ENCODE assay signal across 8 mouse cellular contexts in genomic region chr1:132040201-132040621, GRCm38 (mm10). TPM values are rescaled to one million over a fixed set of nuclear protein-coding genes. Genes with fewer than 3 reads are reported as not detected.
A peak's percentile ranks its signal among the peaks of the same experiment; 100 is the strongest.
DNase-seq lines count a peak whose midpoint lies in the region; ATAC-seq lines count a peak whose summit lies in the region.

No protein-coding gene starts in this region.

- H3K36me3 ChIP-seq in limb, embryonic 10.5 days, result peaks cover 1% of the 10 kb centered on the region; the same call in 1 of the 2 replicates

- H3K9me3 ChIP-seq in limb, embryonic 10.5 days (replicated peaks), result no peaks in the 10 kb centered on the region

- 79% methylated on average over 9 of the region's 9 CpGs for WGBS in limb, embryonic 10.5 days

- H3K27ac ChIP-seq in limb, embryonic 10.5 days, result 0 out of 2 replicates have a peak overlapping the region, but pooled peaks have one; percentile 12

- DNase-seq in Muller cell, postnatal 12 days (ENCODE audit: inconsistent ontology term), result peak; percentile 62
- peak; percentile 16 for DNase-seq in R1 (ENCODE audit: low read depth, low spot score)
- DNase-seq in heart, postnatal 10 days, result peak; percentile 44 to 53
- DNase-seq in limb, embryonic 10.5 days (ENCODE audit: low spot score), result no peak
- DNase-seq in cerebellum, postnatal 25 days, result no peak
- no peak for DNase-seq in ovary, adult 18-20 months (ENCODE audit: low spot score)
- no peak for DNase-seq in cerebellum, postnatal 4 days (ENCODE audit: low spot score in 2 of 2)

- H3K4me3 ChIP-seq in limb, embryonic 10.5 days, result no peak overlapping the region

- no peaks in the 10 kb centered on the region for H3K27me3 ChIP-seq in limb, embryonic 10.5 days (ENCODE audit: low read depth, poor library complexity, severe bottlenecking)

- intact Hi-C loops in heart, postnatal 10 days (cut with DNase I), result loop anchor here (10.0 kb wide), 1 partner anchor 325 kb away; no protein-coding TSS in a partner anchor

- H3K4me1 ChIP-seq in limb, embryonic 10.5 days, result no peaks in the 10 kb centered on the region

- ATAC-seq in monocyte, adult 5-6 weeks (replicated peaks; ENCODE audit: insufficient number of reproducible peaks, low FRiP score, low TSS enrichment, poor library complexity, severe bottlenecking), result no peak

RNA-seq across cellular contexts. Expression of gene Mfsd4a, which starts 27.7 kb away (rescaled TPM):
- total RNA-seq in heart, postnatal 10 days (2021), result 1 to 10 TPM; 1.7 TPM
- polyA plus RNA-seq in limb, embryonic 10.5 days (2016; fragmentation: Nextera tagmentation; extraction: Ambion mirVana), result 9.5 and 13.4 TPM in 2 replicates
- total RNA-seq in monocyte, adult 5-6 weeks (2017), result 4.2 to 7.2 TPM (median 5.1 TPM) in 3 replicates

RNA-seq across cellular contexts. Expression of gene Elk4, which starts 32.8 kb away (rescaled TPM):
- total RNA-seq in heart, postnatal 10 days (2021), result 100 to 1,000 TPM; 133 to 138 TPM
- polyA plus RNA-seq in limb, embryonic 10.5 days (2016; fragmentation: Nextera tagmentation; extraction: Ambion mirVana), result 10.6 and 15.2 TPM in 2 replicates
- 94.2 to 198 TPM (median 109 TPM) in 3 replicates for total RNA-seq in monocyte, adult 5-6 weeks (2017)

Comparison
In these comparisons a context has a peak if more than half of its experiments do, and no peak if none do; other contexts are left out.
1. DNase-seq: peak in Muller cell, postnatal 12 days (single experiment), R1 (single experiment) and heart, postnatal 10 days (2 of 2); none in limb, embryonic 10.5 days (single experiment), cerebellum, postnatal 25 days (0 of 2), ovary, adult 18-20 months (single experiment) and cerebellum, postnatal 4 days (0 of 2).